Mouse (Mus musculus) heart, adult 2 months (tissue): Measurements from ENCODE around the gene Wnt7b.

Experiments
- CTCF ChIP-seq: fragments of 200-600 bp; IDR thresholded peaks from 2 replicates; pipeline ENCODE4 v1.8.1; 2022; ENCODE audit warnings: antibody characterized with exemption, mild to moderate bottlenecking, moderate library complexity
- POLR2A ChIP-seq: fragments of 200-500 bp; IDR thresholded peaks from 2 replicates; pipeline ENCODE4 v1.6.1; 2011; ENCODE audit warnings: mild to moderate bottlenecking, low read depth, low read length, control low read depth; ENCODE audit not compliant: insufficient read depth

GRCm38 (mm10) chr15:85615537-85616100 is 33.3 kb upstream of the Wnt7b start:
- TF ChIP-seq CTCF (no peak), POLR2A (no peak)
